Mouse (Mus musculus) ES-E14 (cell line): ENCODE measurements around the gene Bzw2.

Experiments
- CHD2 ChIP-seq: IDR thresholded peaks from 2 replicates; pipeline ENCODE4 v1.6.1; 2014; ENCODE audit warnings: mild to moderate bottlenecking, low read depth, low read length, inconsistent platforms
- HCFC1 ChIP-seq: IDR thresholded peaks from 2 replicates; pipeline ENCODE4 v1.6.1; 2012; ENCODE audit warnings: low read length, inconsistent platforms, borderline replicate concordance; ENCODE audit not compliant: insufficient read depth
- MAFK ChIP-seq: IDR thresholded peaks from 2 replicates; pipeline ENCODE4 v1.6.1; 2014; ENCODE audit warnings: mild to moderate bottlenecking, low read depth, low read length, inconsistent platforms; ENCODE audit not compliant: insufficient read depth
- ZNF384 ChIP-seq: IDR thresholded peaks from 2 replicates; pipeline ENCODE4 v1.6.1; 2012; ENCODE audit warnings: low read depth, low read length, inconsistent platforms

- TF ChIP-seq ZNF384 = no peak
- no peak for TF ChIP-seq MAFK
- no peak for TF ChIP-seq CHD2
- no peak for TF ChIP-seq HCFC1
Observed at GRCm38 (mm10) chr12:36155141-36155641, 2.7 kb downstream of the Bzw2 start.
